Mouse (Mus musculus): ENCODE results near the gene Slc9a9.

- TF ChIP-seq TAL1 (IDR thresholded peaks at IDR 0.05; ENCODE audit: low read length) (no peak), GATA1 (IDR thresholded peaks at IDR 0.05; ENCODE audit: low read length) (no peak)
Observed at GRCm38 (mm10) chr9:94851550-94851949, 181.8 kb downstream of the Slc9a9 start.
